ENCODE assay signal across 10 mouse cellular contexts in genomic region chr14:57115823-57116544, GRCm38 (mm10). TPM values are rescaled to one million over a fixed set of nuclear protein-coding genes. Genes with fewer than 3 reads are reported as not detected.
DNase-seq lines count a peak whose midpoint lies in the region; ATAC-seq and TF ChIP-seq lines count a peak whose summit lies in the region.
"Had no signal": no experiment of that assay in that cellular context is flagged by ENCODE, and none has a peak within 500 bp of the region (broad histone marks: within the 10 kb centered on the region; RNA-seq: fewer than 3 reads in every experiment).

Gene Gm4491 (minus strand): TSS chr14:57115883.

- TF ChIP-seq EP300 in stomach, postnatal 0 days (optimal IDR thresholded peaks at IDR 0.05): no peak

- DNase-seq in kidney, adult 8-10 months: no peak
- DNase-seq in right cerebral cortex, postnatal 14 days: peak; percentile 28
- DNase-seq in stomach, postnatal 0 days (ENCODE audit: low spot score): no peak
- no peak for DNase-seq in liver
- no peak for DNase-seq in spleen, adult 12 weeks (ENCODE audit: low spot score)

- H3K27ac ChIP-seq in kidney, embryonic 16.5 days (ENCODE audit: low read length): no peak within 1 kb of the TSS
- no peak within 1 kb of the TSS for H3K27ac ChIP-seq in hindbrain, embryonic 12.5 days
- H3K27ac ChIP-seq in limb, embryonic 12.5 days: peak within 1 kb of the TSS; percentile 72
- H3K27ac ChIP-seq in stomach, postnatal 0 days (replicated peaks): no peak within 1 kb of the TSS

- no peak within 1 kb of the TSS for H3K4me3 ChIP-seq in kidney, embryonic 16.5 days (ENCODE audit: low read length)
- no peak within 1 kb of the TSS for H3K4me3 ChIP-seq in hindbrain, embryonic 12.5 days
- no peak within 1 kb of the TSS for H3K4me3 ChIP-seq in limb, embryonic 12.5 days (replicated peaks)
- H3K4me3 ChIP-seq in stomach, postnatal 0 days (ENCODE audit: low read depth, low read length): no peak within 1 kb of the TSS

- peaks cover 3% of the 10 kb centered on the region; the same call in 1 of the 2 replicates for H3K4me1 ChIP-seq in kidney, embryonic 16.5 days (ENCODE audit: insufficient read depth, low read length)
- H3K4me1 ChIP-seq in hindbrain, embryonic 12.5 days: peaks cover 9% of the 10 kb centered on the region
- H3K4me1 ChIP-seq in limb, embryonic 12.5 days (replicated peaks): peaks cover 25% of the 10 kb centered on the region
- H3K4me1 ChIP-seq in stomach, postnatal 0 days (replicated peaks; ENCODE audit: control insufficient read depth, insufficient read depth): no peaks in the 10 kb centered on the region

- WGBS in kidney, embryonic 16.5 days: 21% methylated on average over 13 of the region's 13 CpGs
- 9% methylated on average over 13 of the region's 13 CpGs for WGBS in hindbrain, embryonic 12.5 days
- 15% methylated on average over 13 of the region's 13 CpGs for WGBS in limb, embryonic 12.5 days
- WGBS in stomach, postnatal 0 days: 38% methylated on average over 13 of the region's 13 CpGs

- no peak within 1 kb of the TSS for H3K9ac ChIP-seq in kidney, embryonic 16.5 days (replicated peaks; ENCODE audit: low read length)
- no peak within 1 kb of the TSS for H3K9ac ChIP-seq in hindbrain, embryonic 12.5 days
- no peak within 1 kb of the TSS for H3K9ac ChIP-seq in limb, embryonic 12.5 days (replicated peaks)
- H3K9ac ChIP-seq in stomach, postnatal 0 days (ENCODE audit: low read length): no peak within 1 kb of the TSS

- H3K27me3 ChIP-seq in kidney, embryonic 16.5 days (ENCODE audit: insufficient read depth, low read length): 0 out of 2 replicates have a peak, but pooled peaks cover 4% of the 10 kb centered on the region
- 0 out of 2 replicates have a peak, but pooled peaks cover 2% of the 10 kb centered on the region for H3K27me3 ChIP-seq in hindbrain, embryonic 12.5 days
- no peaks in the 10 kb centered on the region for H3K27me3 ChIP-seq in limb, embryonic 12.5 days
- H3K27me3 ChIP-seq in stomach, postnatal 0 days (ENCODE audit: control insufficient read depth, insufficient read depth, low read length): no peaks in the 10 kb centered on the region

- no peaks in the 10 kb centered on the region for H3K36me3 ChIP-seq in kidney, embryonic 16.5 days (ENCODE audit: insufficient read depth, low read length)
- no peaks in the 10 kb centered on the region for H3K36me3 ChIP-seq in hindbrain, embryonic 12.5 days
- no peaks in the 10 kb centered on the region for H3K36me3 ChIP-seq in limb, embryonic 12.5 days
- no peaks in the 10 kb centered on the region for H3K36me3 ChIP-seq in stomach, postnatal 0 days (ENCODE audit: control insufficient read depth, insufficient read depth, low read length)

- TF ChIP-seq CTCF in stomach, postnatal 0 days (IDR thresholded peaks at IDR 0.05; ENCODE audit: low read depth): no peak

- no peak within 1 kb of the TSS for H3K4me2 ChIP-seq in kidney, embryonic 16.5 days (replicated peaks; ENCODE audit: low read depth, low read length)
- peak within 1 kb of the TSS; percentile 17 for H3K4me2 ChIP-seq in hindbrain, embryonic 12.5 days (replicated peaks)
- peak within 1 kb of the TSS; percentile 39 for H3K4me2 ChIP-seq in limb, embryonic 12.5 days
- H3K4me2 ChIP-seq in stomach, postnatal 0 days (replicated peaks; ENCODE audit: low read depth): no peak within 1 kb of the TSS

- ATAC-seq in kidney, embryonic 16.5 days (ENCODE audit: low FRiP score, low TSS enrichment): peak; percentile 27; the same call in 1 of the 2 replicates
- ATAC-seq in hindbrain, embryonic 12.5 days (ENCODE audit: low FRiP score): peak; percentile 77
- peak; percentile 83 for ATAC-seq in limb, embryonic 12.5 days (ENCODE audit: insufficient number of reproducible peaks, insufficient read depth, low FRiP score, low TSS enrichment, low read depth)
- ATAC-seq in stomach, postnatal 0 days (ENCODE audit: low FRiP score, low TSS enrichment): no peak

- H3K9me3 ChIP-seq in kidney, embryonic 16.5 days (ENCODE audit: low read length): no peaks in the 10 kb centered on the region
- no peaks in the 10 kb centered on the region for H3K9me3 ChIP-seq in hindbrain, embryonic 12.5 days (replicated peaks)
- no peaks in the 10 kb centered on the region for H3K9me3 ChIP-seq in limb, embryonic 12.5 days
- H3K9me3 ChIP-seq in stomach, postnatal 0 days (ENCODE audit: control insufficient read depth, low read length): no peaks in the 10 kb centered on the region

RNA-seq across cellular contexts. Expression of gene Gm4491, which starts in this region (rescaled TPM):
- polyA plus RNA-seq in kidney, embryonic 16.5 days (2015; fragmentation: Nextera tagmentation; extraction: Ambion mirVana): not detected in 2 replicates
- polyA plus RNA-seq in hindbrain, embryonic 12.5 days (2016; fragmentation: Nextera tagmentation; extraction: Ambion mirVana): not detected in 2 replicates
- not detected in 2 replicates for polyA plus RNA-seq in limb, embryonic 12.5 days (2016; fragmentation: Nextera tagmentation; extraction: Ambion mirVana)
- polyA plus RNA-seq in stomach, postnatal 0 days (2015; fragmentation: Nextera tagmentation; extraction: Ambion mirVana): not detected in 2 replicates
- polyA plus RNA-seq: liver, adult 2 months; stomach, embryonic 14.5 days had no signal

Comparison
In these comparisons a context has a peak if more than half of its experiments do, and no peak if none do; other contexts are left out.
1. Peak in ATAC-seq in kidney, embryonic 16.5 days; RNA of the gene not detected or under 1 TPM.
2. Peak in ATAC-seq and H3K4me2 ChIP-seq in hindbrain, embryonic 12.5 days; RNA of the gene not detected or under 1 TPM.
3. Peak in ATAC-seq, H3K27ac ChIP-seq and H3K4me2 ChIP-seq in limb, embryonic 12.5 days; RNA of the gene not detected or under 1 TPM.